Mouse (Mus musculus): ENCODE measurements around the gene Slc17a3. TPM values are rescaled to one million over a fixed set of nuclear protein-coding genes. Genes with fewer than 3 reads are reported as not detected.

The Slc17a3 gene
- total and polyA plus RNA-seq, 2 experiments from 2014 or later, result not detected

GRCm38 (mm10) chr13:23867000-23867399, 27.8 kb downstream of the Slc17a3 start:
- TF ChIP-seq CTCF (IDR thresholded peaks at IDR 0.05; ENCODE audit: low read depth), result no peak
- TF ChIP-seq EP300 (IDR thresholded peaks at IDR 0.05; ENCODE audit: low read depth), result no peak
- Histone ChIP-seq H3K27me3 (ENCODE audit: control insufficient read depth, insufficient read depth, low read length) (no peaks in the 10 kb centered on the region), H3K9me3 (replicated peaks; ENCODE audit: control insufficient read depth, low read length) (no peaks in the 10 kb centered on the region), H3K4me3 (ENCODE audit: low read depth, low read length) (no peak overlapping the region), H3K4me1 (ENCODE audit: control insufficient read depth, insufficient read depth) (no peaks in the 10 kb centered on the region), H3K9ac (replicated peaks; ENCODE audit: low read depth, low read length) (no peak overlapping the region), H3K36me3 (replicated peaks; ENCODE audit: control insufficient read depth, insufficient read depth, low read length) (no peaks in the 10 kb centered on the region), H3K27ac (ENCODE audit: low read depth) (no peak overlapping the region), H3K4me2 (ENCODE audit: low read depth, low read length) (no peak overlapping the region)
- ATAC-seq (ENCODE audit: insufficient read depth, low read depth) (no peak), DNase-seq (ENCODE audit: low spot score) (no peak)
- WGBS, result 53% methylated on average over 6 of the region's 6 CpGs

GRCm38 (mm10) chr13:23867405-23867804, 28.2 kb downstream of the Slc17a3 start, which contains the start of gene Slc17a1:
TSS of gene Slc17a1 (plus strand) at chr13:23867750.
- Histone ChIP-seq H3K4me1 (ENCODE audit: control insufficient read depth, insufficient read depth) (no peaks in the 10 kb centered on the region), H3K4me3 (ENCODE audit: low read depth, low read length) (no peak within 1 kb of the TSS), H3K4me2 (ENCODE audit: low read depth, low read length) (no peak within 1 kb of the TSS), H3K36me3 (replicated peaks; ENCODE audit: control insufficient read depth, insufficient read depth, low read length) (no peaks in the 10 kb centered on the region), H3K27ac (ENCODE audit: low read depth) (no peak within 1 kb of the TSS), H3K9ac (replicated peaks; ENCODE audit: low read depth, low read length) (no peak within 1 kb of the TSS), H3K27me3 (ENCODE audit: control insufficient read depth, insufficient read depth, low read length) (no peaks in the 10 kb centered on the region), H3K9me3 (replicated peaks; ENCODE audit: control insufficient read depth, low read length) (no peaks in the 10 kb centered on the region)
- DNase-seq (ENCODE audit: low spot score) (no peak), ATAC-seq (ENCODE audit: insufficient read depth, low read depth) (no peak)
- TF ChIP-seq CTCF (IDR thresholded peaks at IDR 0.05; ENCODE audit: low read depth), result no peak
- no peak for TF ChIP-seq EP300 (IDR thresholded peaks at IDR 0.05; ENCODE audit: low read depth)
- 69% methylated on average over 7 of the region's 7 CpGs for WGBS

DNA sequence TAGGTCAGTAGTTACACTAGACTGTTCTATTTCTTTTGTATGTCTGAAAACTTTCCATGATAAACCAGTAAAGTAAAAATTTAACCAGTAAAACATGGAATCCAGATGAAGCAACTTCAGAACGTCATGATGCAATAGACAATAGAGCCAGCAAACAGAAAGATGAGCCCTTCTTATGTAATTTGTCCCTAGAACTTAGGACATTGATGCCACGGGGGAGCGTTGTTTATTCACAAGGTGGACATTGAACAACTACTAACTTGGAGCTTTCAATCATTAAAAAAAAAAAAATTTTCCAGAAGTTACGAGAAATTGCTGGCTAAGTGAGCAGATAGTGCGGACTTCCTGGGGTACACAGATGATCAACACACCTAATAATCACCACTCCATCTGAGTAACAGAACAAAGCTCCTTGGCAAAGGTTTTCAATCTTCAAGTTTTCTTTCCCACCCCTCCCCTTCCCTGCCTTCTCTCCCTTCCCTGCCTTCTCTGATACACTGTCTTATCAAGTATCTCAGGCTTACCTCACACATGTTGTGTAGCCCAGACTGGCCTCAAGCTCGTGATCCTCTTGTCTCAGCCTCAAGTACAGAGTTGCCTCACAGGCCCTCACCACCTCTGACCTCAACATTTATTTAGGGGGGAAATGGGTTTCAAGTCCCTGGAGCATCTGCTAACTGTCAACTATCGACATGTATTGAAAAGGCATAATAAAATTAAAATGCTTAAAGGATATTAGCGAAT, 29.7 kb downstream of the Slc17a3 start:
- DNase-seq (ENCODE audit: low spot score) (no peak), ATAC-seq (ENCODE audit: insufficient read depth, low read depth) (no peak)
- Histone ChIP-seq H3K27me3 (ENCODE audit: control insufficient read depth, insufficient read depth, low read length) (no peaks in the 10 kb centered on the region), H3K9me3 (replicated peaks; ENCODE audit: control insufficient read depth, low read length) (no peaks in the 10 kb centered on the region), H3K4me3 (ENCODE audit: low read depth, low read length) (no peak overlapping the region), H3K36me3 (replicated peaks; ENCODE audit: control insufficient read depth, insufficient read depth, low read length) (no peaks in the 10 kb centered on the region), H3K27ac (ENCODE audit: low read depth) (no peak overlapping the region), H3K4me2 (ENCODE audit: low read depth, low read length) (no peak overlapping the region), H3K4me1 (ENCODE audit: control insufficient read depth, insufficient read depth) (no peaks in the 10 kb centered on the region), H3K9ac (replicated peaks; ENCODE audit: low read depth, low read length) (no peak overlapping the region)
- WGBS, result 73% methylated on average over 8 of the region's 8 CpGs
- TF ChIP-seq EP300 (IDR thresholded peaks at IDR 0.05; ENCODE audit: low read depth) (no peak), CTCF (IDR thresholded peaks at IDR 0.05; ENCODE audit: low read depth) (no peak)

DNA sequence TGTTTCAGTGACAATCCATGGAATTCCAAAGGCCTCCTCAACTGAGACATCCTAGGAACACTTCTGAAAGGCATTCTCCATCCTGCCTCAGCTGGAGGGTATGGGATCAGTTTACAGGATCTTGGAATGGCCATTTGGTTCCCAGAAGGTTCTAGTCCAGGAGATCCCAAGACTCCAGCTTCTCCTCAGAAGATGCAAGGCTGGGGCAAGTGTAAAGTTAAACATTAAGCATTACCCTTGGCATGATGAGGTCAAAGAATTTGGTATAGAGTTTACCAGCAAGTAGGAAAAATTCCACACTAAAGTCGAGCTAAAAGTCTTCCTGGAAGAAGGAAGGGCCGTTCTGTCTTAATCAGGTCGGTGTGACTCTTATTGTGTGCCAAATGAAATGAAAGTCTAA, 30.8 kb downstream of the Slc17a3 start:
- no peak overlapping the region for H3K27ac ChIP-seq (ENCODE audit: low read depth)
- no peaks in the 10 kb centered on the region for H3K9me3 ChIP-seq (replicated peaks; ENCODE audit: control insufficient read depth, low read length)
- no peaks in the 10 kb centered on the region for H3K4me1 ChIP-seq (ENCODE audit: control insufficient read depth, insufficient read depth)
- H3K36me3 ChIP-seq (replicated peaks; ENCODE audit: control insufficient read depth, insufficient read depth, low read length), result no peaks in the 10 kb centered on the region
- H3K4me3 ChIP-seq (ENCODE audit: low read depth, low read length), result no peak overlapping the region
- 63% methylated on average over 3 of the region's 3 CpGs for WGBS
- TF ChIP-seq CTCF (IDR thresholded peaks at IDR 0.05; ENCODE audit: low read depth) (no peak), EP300 (IDR thresholded peaks at IDR 0.05; ENCODE audit: low read depth) (no peak)
- ATAC-seq (ENCODE audit: insufficient read depth, low read depth) (no peak), DNase-seq (ENCODE audit: low spot score) (no peak)
- H3K4me2 ChIP-seq (ENCODE audit: low read depth, low read length), result no peak overlapping the region
- H3K9ac ChIP-seq (replicated peaks; ENCODE audit: low read depth, low read length), result no peak overlapping the region
- H3K27me3 ChIP-seq (ENCODE audit: control insufficient read depth, insufficient read depth, low read length), result no peaks in the 10 kb centered on the region

- Histone ChIP-seq H3K4me2 (ENCODE audit: low read depth, low read length) (no peak overlapping the region), H3K9ac (replicated peaks; ENCODE audit: low read depth, low read length) (no peak overlapping the region), H3K36me3 (replicated peaks; ENCODE audit: control insufficient read depth, insufficient read depth, low read length) (no peaks in the 10 kb centered on the region), H3K27me3 (ENCODE audit: control insufficient read depth, insufficient read depth, low read length) (no peaks in the 10 kb centered on the region), H3K4me1 (ENCODE audit: control insufficient read depth, insufficient read depth) (no peaks in the 10 kb centered on the region), H3K4me3 (ENCODE audit: low read depth, low read length) (no peak overlapping the region), H3K27ac (ENCODE audit: low read depth) (no peak overlapping the region), H3K9me3 (replicated peaks; ENCODE audit: control insufficient read depth, low read length) (no peaks in the 10 kb centered on the region)
- TF ChIP-seq CTCF (IDR thresholded peaks at IDR 0.05; ENCODE audit: low read depth) (no peak), EP300 (IDR thresholded peaks at IDR 0.05; ENCODE audit: low read depth) (no peak)
- ATAC-seq (ENCODE audit: insufficient read depth, low read depth) (no peak), DNase-seq (ENCODE audit: low spot score) (no peak)
- 68% methylated on average over 5 of the region's 5 CpGs for WGBS
These were observed 33.9 kb downstream of the Slc17a3 start for GRCm38 (mm10) chr13:23873141-23873540.

DNA sequence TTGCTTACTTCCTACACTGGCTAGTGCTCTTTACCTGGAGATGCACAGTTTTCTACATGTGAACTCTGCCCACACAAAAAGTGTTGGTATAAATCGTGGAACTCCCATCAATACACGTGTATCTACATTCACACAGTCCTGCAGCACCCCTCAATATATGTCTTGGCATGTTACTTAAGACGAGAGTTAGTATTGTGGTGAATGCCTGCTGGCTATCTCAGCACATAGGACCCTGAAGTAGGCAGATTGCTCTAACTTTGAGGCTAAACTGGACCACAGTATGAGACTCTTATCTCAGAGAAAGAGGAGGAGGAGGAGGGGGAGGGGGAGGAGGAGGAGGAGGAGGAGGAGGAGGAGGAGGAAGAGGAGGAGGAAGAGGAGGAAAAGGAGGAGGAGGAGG, 39.9 kb downstream of the Slc17a3 start:
- Histone ChIP-seq H3K36me3 (replicated peaks; ENCODE audit: control insufficient read depth, insufficient read depth, low read length) (no peaks in the 10 kb centered on the region), H3K4me2 (ENCODE audit: low read depth, low read length) (no peak overlapping the region), H3K9me3 (replicated peaks; ENCODE audit: control insufficient read depth, low read length) (no peaks in the 10 kb centered on the region), H3K4me3 (ENCODE audit: low read depth, low read length) (no peak overlapping the region), H3K27ac (ENCODE audit: low read depth) (no peak overlapping the region), H3K9ac (replicated peaks; ENCODE audit: low read depth, low read length) (no peak overlapping the region), H3K27me3 (ENCODE audit: control insufficient read depth, insufficient read depth, low read length) (no peaks in the 10 kb centered on the region), H3K4me1 (ENCODE audit: control insufficient read depth, insufficient read depth) (no peaks in the 10 kb centered on the region)
- no peak for ATAC-seq (ENCODE audit: insufficient read depth, low read depth)
- TF ChIP-seq EP300 (IDR thresholded peaks at IDR 0.05; ENCODE audit: low read depth) (no peak), CTCF (IDR thresholded peaks at IDR 0.05; ENCODE audit: low read depth) (no peak)
- WGBS, result 67% methylated on average over 3 of the region's 3 CpGs
- DNase-seq (ENCODE audit: low spot score), result no peak
